18 mouse cellular contexts compared by ENCODE assay signal in the genomic region with DNA sequence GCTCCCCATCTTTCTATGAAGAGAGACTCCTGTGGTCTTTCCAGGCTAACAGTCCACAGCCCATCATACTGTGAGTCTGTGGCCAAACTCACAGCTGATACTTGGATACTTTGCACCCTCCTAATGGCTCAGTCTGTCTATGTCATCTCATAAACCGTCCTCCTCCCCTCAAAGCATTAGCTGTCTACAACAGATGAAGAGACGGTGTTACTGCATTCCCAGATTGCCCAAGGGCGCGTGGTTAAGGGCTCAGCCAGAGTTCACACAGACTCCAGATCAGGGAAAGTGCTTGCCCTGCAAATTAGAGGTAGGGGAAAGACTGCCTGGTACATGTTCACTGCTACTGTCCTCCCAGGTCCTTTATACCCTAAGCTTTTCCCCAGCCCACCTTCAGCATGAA. TPM values are rescaled to one million over a fixed set of nuclear protein-coding genes. Genes with fewer than 3 reads are reported as not detected.
DNase-seq lines count a peak whose midpoint lies in the region; ATAC-seq lines count a peak whose summit lies in the region.
"Had no signal": no experiment of that assay in that cellular context is flagged by ENCODE, and none has a peak within 500 bp of the region (broad histone marks: within the 10 kb centered on the region; RNA-seq: fewer than 3 reads in every experiment).

No protein-coding gene starts in this region.

- H3K4me3 ChIP-seq in lung, embryonic 16.5 days (ENCODE audit: low read length) = no peak overlapping the region
- H3K4me3 ChIP-seq in neural tube, embryonic 15.5 days (replicated peaks) = no peak overlapping the region
- H3K4me3 ChIP-seq: embryonic facial prominence, embryonic 10.5 days; forebrain, embryonic 13.5 days; gastrocnemius, adult 2 months; heart, embryonic 12.5 days; hindbrain, embryonic 10.5 days had no signal

- no peak overlapping the region for H3K27ac ChIP-seq in lung, embryonic 16.5 days (ENCODE audit: low read length)
- no peak overlapping the region for H3K27ac ChIP-seq in neural tube, embryonic 15.5 days (replicated peaks)
- H3K27ac ChIP-seq: embryonic facial prominence, embryonic 10.5 days; forebrain, embryonic 13.5 days; gastrocnemius, adult 2 months; hindbrain, embryonic 10.5 days; hindbrain, embryonic 14.5 days had no signal

- no peaks in the 10 kb centered on the region for H3K4me1 ChIP-seq in lung, embryonic 16.5 days (replicated peaks; ENCODE audit: control insufficient read depth, insufficient read depth, low read length)
- no peaks in the 10 kb centered on the region for H3K4me1 ChIP-seq in neural tube, embryonic 15.5 days
- H3K4me1 ChIP-seq: forebrain, embryonic 13.5 days had no signal

- no peaks in the 10 kb centered on the region for H3K9me3 ChIP-seq in lung, embryonic 16.5 days (ENCODE audit: control insufficient read depth, low read length)
- no peaks in the 10 kb centered on the region for H3K9me3 ChIP-seq in neural tube, embryonic 15.5 days (replicated peaks)
- H3K9me3 ChIP-seq: embryonic facial prominence, embryonic 10.5 days; forebrain, embryonic 13.5 days; heart, embryonic 12.5 days; hindbrain, embryonic 10.5 days had no signal

- no peak overlapping the region for H3K4me2 ChIP-seq in lung, embryonic 16.5 days (ENCODE audit: low read depth, low read length)
- no peak overlapping the region for H3K4me2 ChIP-seq in neural tube, embryonic 15.5 days
- H3K4me2 ChIP-seq: forebrain, embryonic 13.5 days; heart, embryonic 12.5 days; hindbrain, embryonic 14.5 days had no signal

- peak; percentile 26 for DNase-seq in left cerebral cortex, postnatal 4 days
- DNase-seq in left cerebral cortex, postnatal 36 days (ENCODE audit: low spot score in 2 of 2) = no peak
- no peak for DNase-seq in lung, postnatal 14 days
- DNase-seq in neural tube, embryonic 10.5 days (ENCODE audit: extremely low spot score, low spot score) = no peak
- no peak for DNase-seq in thymus, postnatal 10 days (ENCODE audit: low spot score in 2 of 2)
- DNase-seq: adrenal gland, adult 8-10 months; adrenal gland, postnatal 36 days; cerebellum, adult 9-10 months; forebrain, postnatal 0 days; gastrocnemius, adult 2 months; gastrocnemius, postnatal 25 days had no signal

- no peaks in the 10 kb centered on the region for H3K36me3 ChIP-seq in lung, embryonic 16.5 days (ENCODE audit: control insufficient read depth, insufficient read depth, low read length)
- H3K36me3 ChIP-seq in neural tube, embryonic 15.5 days = no peaks in the 10 kb centered on the region
- H3K36me3 ChIP-seq: embryonic facial prominence, embryonic 10.5 days; heart, embryonic 12.5 days; hindbrain, embryonic 10.5 days had no signal

- no peak overlapping the region for H3K9ac ChIP-seq in lung, embryonic 16.5 days (ENCODE audit: low read length)
- no peak overlapping the region for H3K9ac ChIP-seq in neural tube, embryonic 15.5 days (replicated peaks)
- H3K9ac ChIP-seq: forebrain, embryonic 13.5 days; forebrain, postnatal 0 days; heart, embryonic 12.5 days; hindbrain, embryonic 14.5 days had no signal

- intact Hi-C loops in left cerebral cortex, postnatal 4 days (cut with DNase I) = no loop called here
- intact Hi-C loops in left cerebral cortex, postnatal 36 days (cut with DNase I) = no loop called here

- peak; percentile 81 for ATAC-seq in lung, embryonic 16.5 days (ENCODE audit: low read depth)
- 0 out of 2 replicates have a peak, but pooled peaks have one; percentile 31 for ATAC-seq in neural tube, embryonic 15.5 days (ENCODE audit: low FRiP score)
- ATAC-seq: forebrain, embryonic 13.5 days; forebrain, postnatal 0 days had no signal

- no peaks in the 10 kb centered on the region for H3K27me3 ChIP-seq in lung, embryonic 16.5 days (ENCODE audit: control insufficient read depth, insufficient read depth, low read depth, low read length)
- H3K27me3 ChIP-seq in neural tube, embryonic 15.5 days (replicated peaks) = no peaks in the 10 kb centered on the region
- H3K27me3 ChIP-seq: forebrain, embryonic 13.5 days; heart, embryonic 12.5 days had no signal

- WGBS in lung, embryonic 16.5 days = 49% methylated on average over 4 of the region's 4 CpGs
- 60% methylated on average over 4 of the region's 4 CpGs for WGBS in neural tube, embryonic 15.5 days

RNA-seq across cellular contexts. Expression of a gene that starts 56.8 kb away (rescaled TPM):
- 1 to 10 TPM; 8.1 to 8.6 TPM for total RNA-seq in left cerebral cortex, postnatal 4 days (2021)
- total RNA-seq in left cerebral cortex, postnatal 36 days (2021) = 1 to 10 TPM; 2.1 to 2.7 TPM
- 7.1 and 8.7 TPM in 2 replicates for polyA plus RNA-seq in lung, embryonic 16.5 days (2015; fragmentation: Nextera tagmentation; extraction: Ambion mirVana)
- 6.0 and 12.5 TPM in 2 replicates for polyA plus RNA-seq in neural tube, embryonic 15.5 days (2015; fragmentation: Nextera tagmentation; extraction: Ambion mirVana)
